Mouse (Mus musculus) thymus, adult 2 months (tissue): ENCODE results near the gene Safb2.

Experiments
- CTCF ChIP-seq: fragments of 200-500 bp; IDR thresholded peaks from 2 replicates; pipeline ENCODE4 v1.5.1; 2012; ENCODE audit warnings: mild to moderate bottlenecking, control low read depth, low read length, moderate library complexity, borderline replicate concordance; ENCODE audit not compliant: control insufficient read depth, poor library complexity, insufficient read depth; ENCODE audit errors: extremely low read depth
- POLR2A ChIP-seq: fragments of 200-500 bp; IDR thresholded peaks from 2 replicates; pipeline ENCODE4 v1.6.1; 2012; ENCODE audit warnings: mild to moderate bottlenecking, low read length, control low read depth, moderate library complexity; ENCODE audit not compliant: control insufficient read depth, poor library complexity, insufficient read depth; ENCODE audit errors: extremely low read depth

- TF ChIP-seq POLR2A = no peak
- TF ChIP-seq CTCF = no peak
Measured at GRCm38 (mm10) chr17:56631807-56632206, 47.4 kb upstream of the Safb2 start.
